Mouse (Mus musculus): ENCODE measurements around the gene 2010106E10Rik.

Gene 2010106E10Rik

GRCm38 (mm10) chrX:112494974-112495373 is at the start of gene 2010106E10Rik:
Gene 2010106E10Rik (plus strand): TSS chrX:112495274.
- DNase-seq (ENCODE audit: inconsistent age in 2 of 2, low spot score in 1 of 2): no peak

DNA sequence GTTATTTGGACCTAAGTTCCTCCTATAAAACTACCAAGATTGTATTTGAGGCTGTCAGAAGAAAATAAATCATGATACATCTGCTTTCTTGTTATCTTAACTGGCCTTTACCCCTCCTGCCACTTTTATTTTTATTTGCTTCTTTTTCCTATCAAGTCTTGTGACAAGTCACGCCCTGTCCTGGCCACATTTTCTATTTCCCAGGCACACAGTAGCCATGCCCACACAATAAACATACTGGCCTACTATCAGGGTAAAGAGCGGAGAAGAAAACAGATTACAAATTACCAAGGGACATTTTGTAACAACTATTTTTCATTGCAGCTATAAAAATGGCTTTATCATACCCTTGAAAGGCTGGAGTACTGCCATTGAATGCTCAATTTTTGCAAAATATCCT is 10.6 kb downstream of the 2010106E10Rik start:
- no peak for DNase-seq (ENCODE audit: inconsistent age in 2 of 2, low spot score in 1 of 2)

GRCm38 (mm10) chrX:112524755-112525154 is 29.7 kb downstream of the 2010106E10Rik start:
- DNase-seq (ENCODE audit: inconsistent age in 2 of 2, low spot score in 1 of 2): peak in 1 of 2 experiments; percentile 46

- DNase-seq (ENCODE audit: inconsistent age in 2 of 2, low spot score in 1 of 2): no peak
Measured at GRCm38 (mm10) chrX:112543115-112543514, 48.0 kb downstream of the 2010106E10Rik start.

DNA sequence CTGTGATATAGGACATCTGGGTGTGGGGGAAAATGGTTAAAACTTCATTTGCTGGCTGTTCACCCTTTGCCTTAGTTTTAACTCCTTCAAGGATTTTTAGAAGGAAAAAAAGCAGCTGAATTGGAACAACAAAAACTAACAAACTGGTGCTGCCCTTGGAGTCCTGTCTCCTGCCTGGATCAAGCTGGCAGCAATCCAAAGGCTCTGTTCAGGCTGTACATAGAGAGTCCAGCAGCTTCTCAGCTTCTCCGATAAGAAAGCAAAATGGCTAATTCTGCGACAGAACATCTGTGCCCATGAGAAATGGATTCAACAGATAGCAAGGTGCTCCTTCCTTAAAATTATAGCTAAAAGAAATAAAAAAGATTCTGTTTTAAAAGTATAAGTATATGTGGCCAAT is 72.6 kb downstream of the 2010106E10Rik start:
- peak in 1 of 2 experiments; percentile 44 for DNase-seq (ENCODE audit: inconsistent age in 2 of 2, low spot score in 1 of 2)

DNA sequence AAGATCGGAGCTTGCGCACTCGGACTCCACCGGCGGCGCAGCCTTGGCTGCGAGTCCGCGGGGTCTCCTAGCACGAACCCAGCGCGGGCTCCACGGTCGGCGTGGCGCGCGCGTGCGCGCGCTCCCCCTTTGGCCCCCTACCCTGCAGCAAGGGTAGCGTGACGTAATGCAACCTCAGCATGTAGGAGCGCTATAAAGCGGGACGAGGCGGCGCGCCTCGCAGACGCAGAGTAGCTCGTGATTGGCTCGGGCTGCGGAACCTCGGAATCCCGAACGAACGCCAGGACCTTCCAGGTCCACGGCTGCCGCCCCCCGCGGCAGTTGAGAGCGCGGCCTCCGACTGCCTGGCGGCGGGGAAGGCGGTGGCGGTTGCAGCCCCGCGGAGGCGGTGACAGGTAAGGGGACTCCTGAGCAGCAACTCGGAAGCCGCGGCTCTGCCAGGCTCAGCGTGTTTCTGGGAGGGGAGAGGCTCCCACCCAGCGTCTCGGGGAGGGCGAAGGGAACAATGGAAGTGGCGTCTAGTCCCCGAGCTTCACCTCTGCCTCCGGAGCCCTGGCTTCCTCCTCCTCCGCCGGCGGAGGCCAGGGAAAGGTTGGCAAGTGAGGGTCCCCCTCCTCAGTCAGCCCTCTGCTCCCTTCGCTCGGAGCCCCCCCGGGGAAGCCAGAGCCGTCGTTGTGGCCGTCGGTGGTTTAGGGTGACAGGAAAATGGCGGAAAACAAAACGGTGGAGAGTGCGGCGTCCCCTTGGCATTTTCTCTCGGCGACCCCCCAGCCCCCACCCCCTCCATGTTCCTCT is 105.6 kb downstream of the 2010106E10Rik start, which contains the start of gene Zfp711:
Gene Zfp711, plus strand, starts transcription at position 16 of the 795 bp plus-strand sequence.
- DNase-seq (ENCODE audit: inconsistent age in 2 of 2, low spot score in 1 of 2): peak; percentile 13 to 51

- DNase-seq (ENCODE audit: inconsistent age in 2 of 2, low spot score in 1 of 2): peak; percentile 5 to 49
Measured at GRCm38 (mm10) chrX:112601306-112602120, 106.4 kb downstream of the 2010106E10Rik start.

Measured in adrenal gland, adult (tissue).